11 mouse cellular contexts compared by ENCODE assay signal in the genomic region with DNA sequence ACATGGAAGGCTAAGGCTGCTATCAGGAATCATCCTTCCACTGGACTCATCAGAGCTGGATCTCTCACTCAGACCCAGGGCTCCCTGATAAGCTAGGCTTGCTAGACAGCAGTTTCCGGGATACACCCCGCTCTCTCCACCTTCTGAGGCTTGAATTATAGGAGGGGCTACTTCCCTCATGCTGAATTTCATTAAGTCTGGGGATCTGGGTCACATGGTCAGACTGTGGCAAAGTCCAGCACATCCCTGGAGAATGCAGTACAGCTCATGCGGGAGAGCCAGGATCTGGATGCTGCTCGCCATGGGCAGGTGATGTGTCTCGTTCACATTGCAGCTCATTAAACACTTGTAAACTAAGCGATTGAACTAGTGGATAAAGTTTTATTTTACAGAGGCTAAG. TPM values are rescaled to one million over a fixed set of nuclear protein-coding genes. Genes with fewer than 3 reads are reported as not detected.
DNase-seq lines count a peak whose midpoint lies in the region; ATAC-seq lines count a peak whose summit lies in the region.
"Had no signal": no experiment of that assay in that cellular context is flagged by ENCODE, and none has a peak within 500 bp of the region (broad histone marks: within the 10 kb centered on the region; RNA-seq: fewer than 3 reads in every experiment).

No protein-coding gene starts in this region.

- no peak overlapping the region for H3K4me2 ChIP-seq in kidney, embryonic 15.5 days
- H3K4me2 ChIP-seq in stomach, embryonic 16.5 days (ENCODE audit: low read depth, low read length): no peak overlapping the region
- H3K4me2 ChIP-seq in forebrain, embryonic 12.5 days: no peak overlapping the region
- H3K4me2 ChIP-seq: embryonic facial prominence, embryonic 15.5 days; lung, embryonic 15.5 days had no signal

- peaks cover 40% of the 10 kb centered on the region for H3K4me1 ChIP-seq in kidney, embryonic 15.5 days
- peaks cover 19% of the 10 kb centered on the region for H3K4me1 ChIP-seq in stomach, embryonic 16.5 days (ENCODE audit: control insufficient read depth, insufficient read depth, low read length)
- peaks cover 9% of the 10 kb centered on the region for H3K4me1 ChIP-seq in forebrain, embryonic 12.5 days

- no peak overlapping the region for H3K4me3 ChIP-seq in kidney, embryonic 15.5 days (replicated peaks)
- H3K4me3 ChIP-seq in stomach, embryonic 16.5 days (replicated peaks; ENCODE audit: low read length): no peak overlapping the region
- no peak overlapping the region for H3K4me3 ChIP-seq in forebrain, embryonic 12.5 days (replicated peaks)
- H3K4me3 ChIP-seq: embryonic facial prominence, embryonic 15.5 days; lung, embryonic 15.5 days; megakaryocyte, embryonic 14.5 days had no signal

- H3K27me3 ChIP-seq in kidney, embryonic 15.5 days: peaks cover 24% of the 10 kb centered on the region
- H3K27me3 ChIP-seq in stomach, embryonic 16.5 days (ENCODE audit: control insufficient read depth, insufficient read depth, low read length): peaks cover 16% of the 10 kb centered on the region
- peaks cover 30% of the 10 kb centered on the region for H3K27me3 ChIP-seq in forebrain, embryonic 12.5 days

- H3K36me3 ChIP-seq in kidney, embryonic 15.5 days: peaks cover 14% of the 10 kb centered on the region
- 0 out of 2 replicates have a peak, but pooled peaks cover 2% of the 10 kb centered on the region for H3K36me3 ChIP-seq in stomach, embryonic 16.5 days (ENCODE audit: control insufficient read depth, insufficient read depth, low read length)
- H3K36me3 ChIP-seq in forebrain, embryonic 12.5 days (replicated peaks): peaks cover 12% of the 10 kb centered on the region

- H3K9me3 ChIP-seq in kidney, embryonic 15.5 days (replicated peaks): no peaks in the 10 kb centered on the region
- no peaks in the 10 kb centered on the region for H3K9me3 ChIP-seq in stomach, embryonic 16.5 days (replicated peaks; ENCODE audit: control insufficient read depth, low read length)
- no peaks in the 10 kb centered on the region for H3K9me3 ChIP-seq in forebrain, embryonic 12.5 days
- H3K9me3 ChIP-seq: embryonic facial prominence, embryonic 15.5 days; lung, embryonic 15.5 days; megakaryocyte, embryonic 14.5 days had no signal

- WGBS in kidney, embryonic 15.5 days: 61% methylated on average over 6 of the region's 6 CpGs
- WGBS in stomach, embryonic 16.5 days: 68% methylated on average over 6 of the region's 6 CpGs
- 78% methylated on average over 6 of the region's 6 CpGs for WGBS in forebrain, embryonic 12.5 days

- peak; percentile 72 for DNase-seq in ES-CJ7 (ENCODE audit: low read depth, low spot score)
- peak; percentile 86 for DNase-seq in ZHBTc4 (ENCODE audit: low read depth, low spot score)
- no peak for DNase-seq in c-Kit-positive CD71-positive TER-119-positive erythroid progenitor cells, embryonic 14.5 days (ENCODE audit: low spot score)
- DNase-seq in right cerebral cortex, postnatal 10 days (ENCODE audit: low spot score in 2 of 2): no peak
- DNase-seq: liver had no signal

- H3K9ac ChIP-seq in kidney, embryonic 15.5 days: no peak overlapping the region
- no peak overlapping the region for H3K9ac ChIP-seq in stomach, embryonic 16.5 days (ENCODE audit: low read length)
- no peak overlapping the region for H3K9ac ChIP-seq in forebrain, embryonic 12.5 days
- H3K9ac ChIP-seq: embryonic facial prominence, embryonic 15.5 days; lung, embryonic 15.5 days had no signal

- ATAC-seq in kidney, embryonic 15.5 days (replicated peaks; ENCODE audit: low FRiP score): 0 out of 2 replicates have a peak, but pooled peaks have one; percentile 31
- ATAC-seq in stomach, embryonic 16.5 days (ENCODE audit: insufficient read depth, low FRiP score): peak; percentile 8; the same call in 1 of the 2 replicates
- ATAC-seq in forebrain, embryonic 12.5 days (ENCODE audit: low FRiP score): no peak

- H3K27ac ChIP-seq in kidney, embryonic 15.5 days: 0 out of 2 replicates have a peak overlapping the region, but pooled peaks have one; percentile 85
- H3K27ac ChIP-seq in stomach, embryonic 16.5 days (ENCODE audit: low read length): peak overlapping the region; percentile 88; the same call in 1 of the 2 replicates
- H3K27ac ChIP-seq in forebrain, embryonic 12.5 days: no peak overlapping the region
- H3K27ac ChIP-seq: embryonic facial prominence, embryonic 15.5 days; lung, embryonic 15.5 days had no signal

RNA-seq across cellular contexts. Expression of gene Itgb4, which starts 3.5 kb away (rescaled TPM):
- 2.1 and 2.7 TPM in 2 replicates for polyA plus RNA-seq in kidney, embryonic 15.5 days (2015; fragmentation: Nextera tagmentation; extraction: Ambion mirVana)
- polyA plus RNA-seq in stomach, embryonic 16.5 days (2015; fragmentation: Nextera tagmentation; extraction: Ambion mirVana): 18.9 and 24.4 TPM in 2 replicates
- 0.94 and 1.0 TPM in 2 replicates for polyA plus RNA-seq in forebrain, embryonic 12.5 days (2016; fragmentation: Nextera tagmentation; extraction: Ambion mirVana)

RNA-seq across cellular contexts. Expression of gene Recql5, which starts 37.7 kb away (rescaled TPM):
- 21.3 and 24.3 TPM in 2 replicates for polyA plus RNA-seq in kidney, embryonic 15.5 days (2015; fragmentation: Nextera tagmentation; extraction: Ambion mirVana)
- polyA plus RNA-seq in stomach, embryonic 16.5 days (2015; fragmentation: Nextera tagmentation; extraction: Ambion mirVana): 19.5 and 19.7 TPM in 2 replicates
- polyA plus RNA-seq in forebrain, embryonic 12.5 days (2016; fragmentation: Nextera tagmentation; extraction: Ambion mirVana): 32.5 and 33.4 TPM in 2 replicates

RNA-seq across cellular contexts. Expression of gene Sap30bp, which starts 37.9 kb away (rescaled TPM):
- 41.6 and 44.5 TPM in 2 replicates for polyA plus RNA-seq in kidney, embryonic 15.5 days (2015; fragmentation: Nextera tagmentation; extraction: Ambion mirVana)
- 32.0 and 35.2 TPM in 2 replicates for polyA plus RNA-seq in stomach, embryonic 16.5 days (2015; fragmentation: Nextera tagmentation; extraction: Ambion mirVana)
- polyA plus RNA-seq in forebrain, embryonic 12.5 days (2016; fragmentation: Nextera tagmentation; extraction: Ambion mirVana): 56.8 and 61.9 TPM in 2 replicates

RNA-seq across cellular contexts. Expression of gene Galk1, which starts 41.5 kb away (rescaled TPM):
- 194 and 208 TPM in 2 replicates for polyA plus RNA-seq in kidney, embryonic 15.5 days (2015; fragmentation: Nextera tagmentation; extraction: Ambion mirVana)
- polyA plus RNA-seq in stomach, embryonic 16.5 days (2015; fragmentation: Nextera tagmentation; extraction: Ambion mirVana): 186 and 187 TPM in 2 replicates
- 98.3 and 107 TPM in 2 replicates for polyA plus RNA-seq in forebrain, embryonic 12.5 days (2016; fragmentation: Nextera tagmentation; extraction: Ambion mirVana)

RNA-seq across cellular contexts. Expression of gene H3f3b, which starts 56.7 kb away (rescaled TPM):
- 1,673 and 1,817 TPM in 2 replicates for polyA plus RNA-seq in kidney, embryonic 15.5 days (2015; fragmentation: Nextera tagmentation; extraction: Ambion mirVana)
- 1,496 and 1,592 TPM in 2 replicates for polyA plus RNA-seq in stomach, embryonic 16.5 days (2015; fragmentation: Nextera tagmentation; extraction: Ambion mirVana)
- polyA plus RNA-seq in forebrain, embryonic 12.5 days (2016; fragmentation: Nextera tagmentation; extraction: Ambion mirVana): 2,341 and 2,432 TPM in 2 replicates

Comparison
In these comparisons a context has a peak if more than half of its experiments do, and no peak if none do; other contexts are left out.
1. DNase-seq: peak in ES-CJ7 (single experiment) and ZHBTc4 (single experiment); none in c-Kit-positive CD71-positive TER-119-positive erythroid progenitor cells, embryonic 14.5 days (single experiment) and right cerebral cortex, postnatal 10 days (0 of 2).